Mouse (Mus musculus) testis, adult 2 months (tissue): ENCODE data around the gene Atg16l2. TPM values are rescaled to one million over a fixed set of nuclear protein-coding genes. Genes with fewer than 3 reads are reported as not detected.

Experiments used
- H3K27ac ChIP-seq: fragments of 200-500 bp; 2 replicates; pipeline ENCODE4 v1.5.1; 2012; ENCODE audit warnings: low read depth, low read length; ENCODE audit not compliant: control insufficient read depth, insufficient read depth
- H3K27me3 ChIP-seq: fragments of 200-500 bp; 2 replicates; pipeline ENCODE4 v1.6.1; 2012; ENCODE audit warnings: mild to moderate bottlenecking, low read length, moderate library complexity; ENCODE audit not compliant: control insufficient read depth, insufficient read depth
- H3K36me3 ChIP-seq: fragments of 200-500 bp; 2 replicates; pipeline ENCODE4 v1.6.1; 2012; ENCODE audit warnings: mild to moderate bottlenecking, low read length; ENCODE audit not compliant: control insufficient read depth, insufficient read depth
- H3K4me1 ChIP-seq: fragments of 200-500 bp; 2 replicates; pipeline ENCODE4 v1.6.1; 2012; ENCODE audit warnings: low read length; ENCODE audit not compliant: control insufficient read depth, insufficient read depth
- H3K4me3 ChIP-seq: fragments of 200-500 bp; 2 replicates; pipeline ENCODE4 v1.5.1; 2012; ENCODE audit warnings: low read depth, mild to moderate bottlenecking, low read length, moderate library complexity, mixed read lengths; ENCODE audit not compliant: control insufficient read depth
- CTCF ChIP-seq: fragments of 200-500 bp; IDR thresholded peaks from 2 replicates; pipeline ENCODE4 v1.5.1; 2012; ENCODE audit warnings: low read depth, mild to moderate bottlenecking, inconsistent platforms, low read length, moderate library complexity; ENCODE audit not compliant: control insufficient read depth, insufficient read depth, insufficient replicate concordance
- POLR2A ChIP-seq: fragments of 200-500 bp; IDR thresholded peaks from 2 replicates; pipeline ENCODE4 v1.6.1; 2012; ENCODE audit warnings: low read depth, mild to moderate bottlenecking, inconsistent platforms, low read length, moderate library complexity; ENCODE audit not compliant: control insufficient read depth
- polyA plus RNA-seq: library from polyadenylated mRNA; depleted of rRNA; stranded (reverse); fragments of >200 nt; gene quantifications from 2 replicates; pipeline ENCODE4 v1.2.3, GENCODE M21; 2012; rRNA removed

The Atg16l2 gene
- polyA plus RNA-seq, 1 experiment = 2.2 TPM

DNA sequence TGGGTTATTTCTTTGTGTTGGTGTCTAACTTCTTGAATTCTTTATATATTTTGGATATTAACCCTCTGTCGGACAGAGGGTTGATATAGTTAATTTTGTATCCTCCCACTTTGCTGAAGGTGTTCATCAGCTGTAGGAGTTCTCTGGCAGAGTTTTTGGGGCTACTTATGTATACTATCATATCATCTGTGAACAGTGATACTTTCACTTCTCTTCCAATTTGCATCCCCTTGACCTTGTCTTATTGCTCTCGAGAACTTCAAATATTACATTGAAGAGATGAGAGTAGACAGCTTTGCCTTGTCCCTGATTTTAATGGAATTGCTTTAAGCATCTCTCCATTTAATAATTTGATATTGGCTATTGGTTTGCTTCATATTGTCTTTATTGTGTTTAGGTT is 78.5 kb downstream of the Atg16l2 start:
- Histone ChIP-seq H3K27me3 (no peaks in the 10 kb centered on the region), H3K36me3 (no peaks in the 10 kb centered on the region), H3K4me3 (no peak overlapping the region), H3K4me1 (no peaks in the 10 kb centered on the region), H3K27ac (no peak overlapping the region)
- TF ChIP-seq CTCF = no peak
- TF ChIP-seq POLR2A = no peak

DNA sequence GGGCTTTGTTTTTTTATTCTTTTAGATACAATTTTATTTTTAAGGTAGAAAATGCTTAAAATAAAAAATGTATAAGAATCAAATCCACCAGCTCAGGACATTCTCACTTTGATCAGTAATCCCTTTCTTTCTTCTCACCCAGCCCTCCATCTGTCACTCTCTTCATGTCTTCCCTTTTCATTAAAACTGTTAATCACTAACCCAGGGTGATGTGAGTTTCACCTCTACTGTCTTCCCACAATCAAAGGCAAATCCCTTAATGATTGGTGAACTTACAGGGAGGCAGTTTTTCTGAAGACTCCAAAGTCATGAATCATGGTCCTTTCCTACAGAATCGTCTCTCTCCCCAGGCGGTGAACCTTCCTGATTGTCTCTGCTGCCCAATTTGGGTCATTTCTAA is 85.3 kb downstream of the Atg16l2 start:
- Histone ChIP-seq H3K27me3 (no peaks in the 10 kb centered on the region), H3K4me3 (no peak overlapping the region), H3K27ac (no peak overlapping the region), H3K4me1 (no peaks in the 10 kb centered on the region), H3K36me3 (no peaks in the 10 kb centered on the region)
- TF ChIP-seq CTCF (no peak), POLR2A (no peak)

DNA sequence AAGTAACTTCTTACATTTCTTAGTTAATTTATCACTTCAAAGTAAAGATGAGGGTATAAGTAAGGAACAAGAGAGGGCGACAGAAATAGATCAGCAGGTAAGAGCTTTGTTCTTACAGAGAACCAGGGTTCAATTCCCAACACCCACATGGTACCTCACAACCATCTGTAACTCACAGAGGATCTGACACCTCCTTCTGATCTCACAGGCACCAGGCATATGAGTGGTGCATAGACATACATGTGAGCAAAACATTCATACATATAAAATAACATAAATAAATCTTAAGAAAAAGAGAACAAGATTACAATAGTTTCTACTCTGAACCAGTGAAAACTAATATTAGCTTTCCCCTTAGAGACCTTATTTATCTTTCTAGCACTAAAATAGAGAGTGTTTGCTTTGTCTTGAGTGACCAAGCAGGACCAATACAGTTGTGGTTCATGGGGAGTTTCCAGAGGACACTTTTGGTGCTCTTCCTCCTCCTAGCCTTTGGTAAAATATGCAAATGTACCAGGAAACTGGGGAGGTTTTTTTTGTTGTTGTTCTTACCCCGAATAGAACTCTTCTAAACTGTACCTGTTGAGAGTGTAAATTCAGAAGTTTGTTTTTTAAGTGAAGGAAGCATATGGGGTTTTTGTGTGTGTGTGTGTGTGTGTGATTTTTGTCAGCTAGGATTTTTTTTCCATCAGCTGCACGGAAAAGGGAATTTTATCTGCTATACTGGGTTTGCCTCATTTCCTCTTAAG is 88.4 kb downstream of the Atg16l2 start:
- Histone ChIP-seq H3K4me3 (no peak overlapping the region), H3K27ac (no peak overlapping the region), H3K36me3 (no peaks in the 10 kb centered on the region)

More for the DNA sequence above, 88.4 kb downstream of the Atg16l2 start:
- TF ChIP-seq CTCF (no peak), POLR2A (no peak)
- Histone ChIP-seq H3K27me3 (no peaks in the 10 kb centered on the region), H3K4me1 (no peaks in the 10 kb centered on the region)

Other genes starting within 250 kb of the Atg16l2 start
- 4.2 and 5.8 TPM in 2 replicates for gene Fchsd2, start 209.4 kb downstream of the Atg16l2 start, polyA plus RNA-seq
- 619 and 654 TPM in 2 replicates for gene Stard10, start 14.8 kb upstream of the Atg16l2 start, polyA plus RNA-seq
- 4.9 and 7.9 TPM in 2 replicates for gene Arap1, start 45.8 kb upstream of the Atg16l2 start, polyA plus RNA-seq
- not detected in 2 replicates for gene Gm45837, start 108.6 kb upstream of the Atg16l2 start, polyA plus RNA-seq
- gene Pde2a, start 119.4 kb upstream of the Atg16l2 start, polyA plus RNA-seq = 7.4 and 10.3 TPM in 2 replicates